Mouse (Mus musculus): ENCODE data around the gene S1pr5. TPM values are rescaled to one million over a fixed set of nuclear protein-coding genes. Genes with fewer than 3 reads are reported as not detected.
A peak's percentile ranks its signal among the peaks of the same experiment; 100 is the strongest.
"Not testable (repeated sequence)": the region's sequence is repeated elsewhere in the genome, so short reads cannot be mapped to it uniquely, and the experiment has no call there.

Gene S1pr5
- polyA plus RNA-seq, 1 experiment from 2014 or later, result 0.39 TPM

GRCm38 (mm10) chr9:21274336-21274735 lies 26.1 kb upstream of the S1pr5 start:
- Histone ChIP-seq H3K9me3 (ENCODE audit: control insufficient read depth, low read length) (no peaks in the 10 kb centered on the region), H3K27me3 (ENCODE audit: control insufficient read depth, insufficient read depth, low read length) (no peaks in the 10 kb centered on the region), H3K36me3 (ENCODE audit: control insufficient read depth, insufficient read depth, low read length) (peaks cover 54% of the 10 kb centered on the region), H3K9ac (ENCODE audit: low read length) (no peak overlapping the region), H3K27ac (replicated peaks; ENCODE audit: low read depth, low read length) (no peak overlapping the region), H3K4me1 (ENCODE audit: control insufficient read depth, insufficient read depth, low read length) (no peaks in the 10 kb centered on the region), H3K4me2 (ENCODE audit: low read depth, severe bottlenecking) (no peak overlapping the region), H3K4me3 (ENCODE audit: low read depth, low read length) (no peak overlapping the region)
- ATAC-seq (ENCODE audit: insufficient number of reproducible peaks, low FRiP score, low TSS enrichment, low read depth) (no peak), DNase-seq (ENCODE audit: low spot score) (no peak)
- 93% methylated on average over 3 of the region's 3 CpGs for WGBS

- Histone ChIP-seq H3K36me3 (ENCODE audit: control insufficient read depth, insufficient read depth, low read length) (peaks cover 51% of the 10 kb centered on the region), H3K27me3 (ENCODE audit: control insufficient read depth, insufficient read depth, low read length) (no peaks in the 10 kb centered on the region), H3K4me2 (ENCODE audit: low read depth, severe bottlenecking) (no peak overlapping the region), H3K4me3 (ENCODE audit: low read depth, low read length) (no peak overlapping the region), H3K9me3 (ENCODE audit: control insufficient read depth, low read length) (no peaks in the 10 kb centered on the region), H3K4me1 (ENCODE audit: control insufficient read depth, insufficient read depth, low read length) (no peaks in the 10 kb centered on the region), H3K27ac (replicated peaks; ENCODE audit: low read depth, low read length) (no peak overlapping the region), H3K9ac (ENCODE audit: low read length) (no peak overlapping the region)
- WGBS, result 73% methylated on average over 7 of the region's 7 CpGs
- DNase-seq (ENCODE audit: low spot score) (no peak), ATAC-seq (ENCODE audit: insufficient number of reproducible peaks, low FRiP score, low TSS enrichment, low read depth) (no peak)
These were observed 25.4 kb upstream of the S1pr5 start for GRCm38 (mm10) chr9:21273520-21274228.

DNA sequence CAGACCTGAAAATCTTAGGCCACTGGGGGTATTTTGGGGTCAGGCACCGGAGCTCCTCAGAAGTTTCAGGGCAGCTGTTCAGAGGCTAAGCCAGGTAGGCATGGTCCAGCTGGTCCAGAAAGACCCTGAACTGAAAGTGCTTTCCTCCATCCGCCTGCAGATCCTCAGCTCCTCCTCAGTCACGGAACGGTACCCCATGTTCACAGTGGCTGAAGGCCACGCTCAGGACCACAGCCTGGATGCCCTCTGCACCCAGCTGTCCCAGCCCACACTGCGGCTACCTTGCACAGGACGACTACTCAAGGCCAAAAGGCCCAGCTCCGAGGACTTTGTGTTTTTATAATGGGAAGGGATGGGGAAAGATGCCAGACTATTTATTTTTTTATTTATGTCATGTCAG lies 24.9 kb upstream of the S1pr5 start:
- H3K27ac ChIP-seq (replicated peaks; ENCODE audit: low read depth, low read length), result no peak overlapping the region
- H3K27me3 ChIP-seq (ENCODE audit: control insufficient read depth, insufficient read depth, low read length), result no peaks in the 10 kb centered on the region
- no peak overlapping the region for H3K4me2 ChIP-seq (ENCODE audit: low read depth, severe bottlenecking)
- no peak for ATAC-seq (ENCODE audit: insufficient number of reproducible peaks, low FRiP score, low TSS enrichment, low read depth)
- H3K4me1 ChIP-seq (ENCODE audit: control insufficient read depth, insufficient read depth, low read length), result no peaks in the 10 kb centered on the region
- H3K36me3 ChIP-seq (ENCODE audit: control insufficient read depth, insufficient read depth, low read length), result peaks cover 57% of the 10 kb centered on the region
- no peak overlapping the region for H3K9ac ChIP-seq (ENCODE audit: low read length)
- no peak for DNase-seq (ENCODE audit: low spot score)
- no peak overlapping the region for H3K4me3 ChIP-seq (ENCODE audit: low read depth, low read length)
- 89% methylated on average over 8 of the region's 8 CpGs for WGBS
- H3K9me3 ChIP-seq (ENCODE audit: control insufficient read depth, low read length), result no peaks in the 10 kb centered on the region

DNA sequence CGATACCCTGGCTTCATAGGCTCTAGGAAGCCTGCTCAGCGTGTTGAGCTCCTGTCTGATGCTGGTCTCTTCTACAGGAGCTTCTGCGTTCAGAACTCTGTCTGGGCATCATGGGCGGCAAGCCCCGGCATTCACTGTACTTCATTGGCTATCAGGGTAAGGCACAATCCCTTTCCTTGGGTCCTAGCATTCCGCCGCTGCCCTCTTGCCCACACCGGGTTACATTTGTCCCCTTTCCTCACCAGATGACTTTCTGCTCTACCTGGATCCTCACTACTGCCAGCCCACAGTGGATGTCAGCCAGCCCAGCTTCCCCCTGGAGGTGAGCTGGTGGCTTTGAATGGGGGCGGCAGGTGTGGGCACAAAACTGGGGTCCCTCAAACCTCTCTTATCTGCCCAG lies 24.1 kb upstream of the S1pr5 start:
- Histone ChIP-seq H3K4me1 (ENCODE audit: control insufficient read depth, insufficient read depth, low read length) (no peaks in the 10 kb centered on the region), H3K36me3 (ENCODE audit: control insufficient read depth, insufficient read depth, low read length) (peaks cover 58% of the 10 kb centered on the region), H3K4me3 (ENCODE audit: low read depth, low read length) (no peak overlapping the region), H3K9ac (ENCODE audit: low read length) (no peak overlapping the region), H3K27me3 (ENCODE audit: control insufficient read depth, insufficient read depth, low read length) (no peaks in the 10 kb centered on the region), H3K4me2 (ENCODE audit: low read depth, severe bottlenecking) (no peak overlapping the region), H3K27ac (replicated peaks; ENCODE audit: low read depth, low read length) (no peak overlapping the region), H3K9me3 (ENCODE audit: control insufficient read depth, low read length) (no peaks in the 10 kb centered on the region)
- no peak for DNase-seq (ENCODE audit: low spot score)
- no peak for ATAC-seq (ENCODE audit: insufficient number of reproducible peaks, low FRiP score, low TSS enrichment, low read depth)
- 94% methylated on average over 9 of the region's 9 CpGs for WGBS

DNA sequence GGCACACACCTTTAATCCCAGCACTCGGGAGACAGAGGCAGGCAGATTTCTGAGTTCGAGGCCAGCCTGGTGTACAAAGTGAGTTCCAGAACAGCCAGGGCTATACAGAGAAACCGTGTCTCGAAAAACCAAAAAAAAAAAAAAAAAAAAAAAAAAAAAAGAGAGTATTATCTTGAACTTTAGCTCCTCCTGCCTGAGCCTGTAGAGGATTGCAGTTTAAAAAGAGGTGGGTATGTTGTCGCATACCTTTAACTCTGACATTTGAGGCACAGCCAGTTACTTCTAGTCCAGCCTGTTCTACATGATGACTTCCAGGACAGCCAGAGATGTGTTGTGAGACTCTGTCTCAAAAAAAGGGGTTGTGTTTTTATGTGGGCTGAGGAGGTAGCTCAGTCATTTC lies 21.3 kb upstream of the S1pr5 start:
- ATAC-seq (ENCODE audit: insufficient number of reproducible peaks, low FRiP score, low TSS enrichment, low read depth); H3K9me3 ChIP-seq (ENCODE audit: control insufficient read depth, low read length); H3K27ac ChIP-seq (replicated peaks; ENCODE audit: low read depth, low read length); H3K27me3 ChIP-seq (ENCODE audit: control insufficient read depth, insufficient read depth, low read length); DNase-seq (ENCODE audit: low spot score); H3K4me2 ChIP-seq (ENCODE audit: low read depth, severe bottlenecking); H3K9ac ChIP-seq (ENCODE audit: low read length); H3K4me1 ChIP-seq (ENCODE audit: control insufficient read depth, insufficient read depth, low read length); H3K4me3 ChIP-seq (ENCODE audit: low read depth, low read length): not testable (repeated sequence)
- 90% methylated on average over 5 of the region's 5 CpGs for WGBS
- H3K36me3 ChIP-seq (ENCODE audit: control insufficient read depth, insufficient read depth, low read length), result peaks cover 44% of the 10 kb centered on the region

DNA sequence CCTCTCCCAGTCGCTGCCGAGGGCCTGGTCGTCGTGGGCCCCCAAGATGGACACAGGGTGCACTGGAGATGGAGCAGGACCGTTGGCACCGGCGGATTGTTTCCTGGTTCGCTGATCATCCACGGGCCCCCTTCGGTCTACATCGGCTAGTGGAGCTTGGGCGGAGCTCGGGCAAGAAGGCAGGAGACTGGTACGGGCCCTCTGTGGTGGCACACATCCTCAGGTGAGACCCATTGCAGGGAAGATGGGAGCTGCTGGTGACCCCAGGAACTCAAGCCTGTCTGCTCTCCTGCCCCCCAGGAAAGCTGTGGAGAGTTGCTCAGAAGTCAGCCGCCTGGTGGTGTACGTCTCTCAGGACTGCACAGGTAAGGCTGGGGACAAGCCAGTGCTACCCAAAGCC lies 20.1 kb upstream of the S1pr5 start:
- H3K4me2 ChIP-seq (ENCODE audit: low read depth, severe bottlenecking), result no peak overlapping the region
- WGBS, result 95% methylated on average over 16 of the region's 16 CpGs
- no peak overlapping the region for H3K4me3 ChIP-seq (ENCODE audit: low read depth, low read length)
- no peaks in the 10 kb centered on the region for H3K27me3 ChIP-seq (ENCODE audit: control insufficient read depth, insufficient read depth, low read length)
- ATAC-seq (ENCODE audit: insufficient number of reproducible peaks, low FRiP score, low TSS enrichment, low read depth), result no peak
- peaks cover 32% of the 10 kb centered on the region for H3K36me3 ChIP-seq (ENCODE audit: control insufficient read depth, insufficient read depth, low read length)
- no peak for DNase-seq (ENCODE audit: low spot score)
- H3K27ac ChIP-seq (replicated peaks; ENCODE audit: low read depth, low read length), result no peak overlapping the region
- no peak overlapping the region for H3K9ac ChIP-seq (ENCODE audit: low read length)
- peaks cover 8% of the 10 kb centered on the region for H3K4me1 ChIP-seq (ENCODE audit: control insufficient read depth, insufficient read depth, low read length)
- no peaks in the 10 kb centered on the region for H3K9me3 ChIP-seq (ENCODE audit: control insufficient read depth, low read length)

- no peak for DNase-seq (ENCODE audit: low spot score)
- H3K36me3 ChIP-seq (ENCODE audit: control insufficient read depth, insufficient read depth, low read length), result peaks cover 19% of the 10 kb centered on the region
- H3K27me3 ChIP-seq (ENCODE audit: control insufficient read depth, insufficient read depth, low read length), result no peaks in the 10 kb centered on the region
- H3K4me2 ChIP-seq (ENCODE audit: low read depth, severe bottlenecking), result no peak overlapping the region
- ATAC-seq (ENCODE audit: insufficient number of reproducible peaks, low FRiP score, low TSS enrichment, low read depth), result no peak
- peaks cover 8% of the 10 kb centered on the region for H3K4me1 ChIP-seq (ENCODE audit: control insufficient read depth, insufficient read depth, low read length)
- H3K9ac ChIP-seq (ENCODE audit: low read length), result no peak overlapping the region
- H3K4me3 ChIP-seq (ENCODE audit: low read depth, low read length), result no peak overlapping the region
- H3K9me3 ChIP-seq (ENCODE audit: control insufficient read depth, low read length), result no peaks in the 10 kb centered on the region
- H3K27ac ChIP-seq (replicated peaks; ENCODE audit: low read depth, low read length), result no peak overlapping the region
- 82% methylated on average over 5 of the region's 5 CpGs for WGBS
These were observed 18.6 kb upstream of the S1pr5 start for GRCm38 (mm10) chr9:21266889-21267288.

DNA sequence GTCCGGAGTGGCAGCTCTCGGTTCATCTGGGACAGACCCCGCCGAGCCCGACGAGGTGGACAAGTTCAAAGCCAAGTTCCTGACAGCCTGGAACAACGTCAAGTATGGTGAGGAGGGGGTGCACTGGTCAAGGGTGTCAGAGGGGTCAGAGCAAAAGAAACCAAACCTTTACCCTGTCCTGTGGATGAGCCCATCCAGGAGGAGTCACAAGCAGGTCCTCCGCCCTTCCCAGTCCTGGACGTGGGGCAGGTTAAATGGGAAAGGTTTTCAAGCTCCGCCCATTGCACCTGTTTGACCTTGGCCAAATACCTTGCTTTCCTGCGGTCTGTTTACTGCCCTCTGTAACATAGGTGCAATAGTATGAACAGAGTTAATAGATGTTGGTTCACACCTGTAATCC lies 17.4 kb upstream of the S1pr5 start:
- Histone ChIP-seq H3K4me2 (ENCODE audit: low read depth, severe bottlenecking) (peak overlapping the region; percentile 76), H3K36me3 (ENCODE audit: control insufficient read depth, insufficient read depth, low read length) (peaks cover 17% of the 10 kb centered on the region), H3K27ac (replicated peaks; ENCODE audit: low read depth, low read length) (no peak overlapping the region), H3K4me3 (ENCODE audit: low read depth, low read length) (peak overlapping the region; percentile 66), H3K9ac (ENCODE audit: low read length) (peak overlapping the region; percentile 67), H3K9me3 (ENCODE audit: control insufficient read depth, low read length) (no peaks in the 10 kb centered on the region), H3K27me3 (ENCODE audit: control insufficient read depth, insufficient read depth, low read length) (no peaks in the 10 kb centered on the region), H3K4me1 (ENCODE audit: control insufficient read depth, insufficient read depth, low read length) (peaks cover 8% of the 10 kb centered on the region)
- DNase-seq (ENCODE audit: low spot score) (no peak), ATAC-seq (ENCODE audit: insufficient number of reproducible peaks, low FRiP score, low TSS enrichment, low read depth) (peak; percentile 19; the same call in 1 of the 2 replicates)
- 4% methylated on average over 11 of the region's 11 CpGs for WGBS

All from limb, embryonic 11.5 days (tissue).